Mouse (Mus musculus): ENCODE measurements around the gene Cald1. TPM values are rescaled to one million over a fixed set of nuclear protein-coding genes. Genes with fewer than 3 reads are reported as not detected.

Cald1 gene
- total RNA-seq (2022), result 10 to 100 TPM; 62.2 to 88.3 (median 71.2) TPM

DNA sequence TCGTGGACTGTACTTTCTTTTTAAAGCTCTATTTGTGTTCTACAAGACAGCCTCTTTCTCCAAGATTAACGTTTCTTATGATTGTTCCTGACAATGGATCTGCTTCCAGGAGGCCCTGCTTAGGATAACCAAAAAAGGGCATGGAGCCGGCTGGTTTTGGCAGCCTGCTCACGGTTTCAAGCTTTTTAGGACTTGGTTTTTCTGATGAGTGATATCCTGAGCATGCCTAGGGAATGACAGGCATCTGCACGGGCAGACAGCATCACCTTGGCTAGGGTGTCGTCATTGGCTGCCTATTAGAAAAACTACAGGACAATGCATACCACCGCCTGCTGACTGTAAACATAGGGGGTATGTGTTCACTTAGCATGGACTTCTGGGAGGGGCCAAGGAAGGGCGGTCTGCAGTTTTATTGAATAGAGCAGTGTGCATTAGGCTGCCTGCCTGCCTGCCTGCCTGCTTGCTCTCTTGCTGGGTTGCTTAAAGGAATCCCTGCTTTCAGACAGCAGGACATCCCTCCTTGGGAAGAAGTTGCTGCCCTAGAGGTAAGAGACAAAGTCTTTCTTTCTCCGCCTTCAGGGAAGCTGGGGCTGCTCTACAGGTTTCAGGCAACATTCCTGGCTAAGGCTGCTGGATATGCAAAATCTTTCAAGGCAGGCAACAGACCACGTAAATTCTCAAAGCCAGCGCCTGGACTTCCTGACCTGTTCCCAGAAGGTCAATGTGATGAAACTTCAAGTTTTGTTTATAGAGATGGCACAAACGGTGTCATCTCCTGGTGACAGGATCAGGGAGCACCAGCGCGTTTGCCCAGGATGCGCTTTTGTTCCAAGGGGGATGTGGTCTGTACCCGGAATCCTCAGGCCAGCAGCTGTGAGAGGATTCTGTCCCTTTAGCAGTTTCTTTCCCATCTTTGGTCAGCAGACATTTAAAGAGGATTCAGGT, at the start of gene Cald1:
Gene Cald1, plus strand, starts transcription at position 380 of the 945 bp plus-strand sequence.
- DNase-seq, result peak; percentile 14

DNA sequence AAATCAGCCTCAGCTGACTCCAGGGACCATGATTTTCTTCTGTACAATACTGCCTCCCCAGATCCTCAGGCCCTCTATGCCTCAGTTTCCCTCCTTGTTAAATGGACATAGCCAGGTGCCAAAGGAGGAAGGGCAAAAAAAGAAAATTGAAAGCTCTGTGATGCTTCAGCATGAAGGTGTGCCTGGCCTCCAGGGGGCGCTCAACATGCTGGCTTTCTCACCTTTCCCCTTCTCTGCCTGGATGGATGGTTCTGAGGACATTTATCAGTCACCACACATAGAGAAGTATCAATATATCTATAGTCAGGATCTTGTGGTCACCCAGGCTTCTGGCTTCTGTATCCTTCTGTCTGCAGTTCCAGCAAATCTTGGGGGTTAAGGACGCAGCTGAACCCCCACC, 49.3 kb upstream of the Cald1 start:
- DNase-seq, result peak; percentile 20

- DNase-seq, result no peak
These were observed 45.7 kb upstream of the Cald1 start for GRCm38 (mm10) chr6:34552489-34553157.

GRCm38 (mm10) chr6:34554291-34554997, 43.9 kb upstream of the Cald1 start:
- DNase-seq, result no peak

DNA sequence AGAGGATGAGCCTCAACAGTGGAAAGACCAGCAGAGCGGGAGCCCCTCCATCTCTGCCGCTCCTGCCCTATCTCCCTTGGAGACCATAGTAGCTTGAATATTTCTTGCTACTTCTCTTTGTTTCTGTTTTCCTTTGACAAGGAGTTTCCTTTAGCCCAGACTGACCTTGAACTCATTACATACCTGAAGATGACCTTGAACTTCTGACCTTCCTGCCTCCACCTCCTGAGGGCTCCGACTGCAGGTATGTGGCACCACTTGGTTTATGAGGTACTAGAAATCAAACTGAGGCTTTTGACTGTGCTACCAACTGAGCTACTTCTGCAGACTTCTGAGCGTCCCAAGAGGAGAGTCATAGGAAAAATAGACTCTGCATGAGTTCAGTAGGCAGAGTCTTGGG, 38.8 kb upstream of the Cald1 start:
- DNase-seq, result no peak

- DNase-seq, result peak; percentile 28
These were observed 33.0 kb upstream of the Cald1 start for GRCm38 (mm10) chr6:34565176-34565880.

GRCm38 (mm10) chr6:34567298-34567697, 31.0 kb upstream of the Cald1 start:
- no peak for DNase-seq

GRCm38 (mm10) chr6:34579504-34580068, 18.7 kb upstream of the Cald1 start:
- DNase-seq, result peak; percentile 17

- DNase-seq, result no peak
These were observed 14.9 kb upstream of the Cald1 start for GRCm38 (mm10) chr6:34583365-34583764.

- DNase-seq, result no peak
These were observed 10.2 kb upstream of the Cald1 start for GRCm38 (mm10) chr6:34588066-34588465.

DNA sequence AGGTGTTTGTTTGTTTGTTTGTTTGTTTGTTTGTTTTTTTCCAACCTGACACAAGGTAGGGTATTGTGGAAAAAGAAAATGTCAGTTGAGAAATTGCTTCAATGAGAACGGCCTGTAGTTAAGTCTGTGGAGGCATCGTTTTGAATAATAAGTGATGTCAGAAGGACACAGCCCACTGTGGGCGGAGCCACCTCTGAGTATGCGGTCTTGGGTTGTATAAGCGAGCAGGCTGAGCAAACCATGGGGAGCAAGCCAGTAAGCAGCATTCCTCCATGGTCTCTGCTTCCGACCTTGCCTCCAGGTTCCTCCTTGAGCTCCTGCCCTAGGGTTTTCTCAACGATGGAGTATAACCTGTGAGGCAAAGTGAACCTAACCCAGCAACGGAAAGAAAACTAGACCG, 7.6 kb upstream of the Cald1 start:
- no peak for DNase-seq

GRCm38 (mm10) chr6:34593353-34593752, 4.9 kb upstream of the Cald1 start:
- DNase-seq, result no peak

DNA sequence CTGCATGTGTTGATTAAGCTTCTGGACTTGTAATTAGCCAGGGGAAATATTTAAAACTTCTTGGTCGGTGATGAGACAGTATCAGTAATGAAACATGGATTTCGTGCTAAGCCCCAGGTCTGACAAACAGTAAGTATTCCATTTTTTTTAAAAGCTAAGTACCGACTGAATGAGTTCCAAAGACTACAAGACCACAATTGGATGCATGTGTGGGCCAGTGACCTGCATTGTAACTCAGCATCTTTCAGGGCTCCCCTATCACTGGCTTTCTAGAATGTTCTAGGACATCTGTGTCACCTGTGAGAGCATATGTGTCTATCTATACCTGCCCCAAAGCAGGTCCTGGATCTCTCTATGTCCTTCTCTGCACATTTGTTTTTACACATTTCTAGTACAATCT, 984 bp upstream of the Cald1 start:
- no peak for DNase-seq

DNA sequence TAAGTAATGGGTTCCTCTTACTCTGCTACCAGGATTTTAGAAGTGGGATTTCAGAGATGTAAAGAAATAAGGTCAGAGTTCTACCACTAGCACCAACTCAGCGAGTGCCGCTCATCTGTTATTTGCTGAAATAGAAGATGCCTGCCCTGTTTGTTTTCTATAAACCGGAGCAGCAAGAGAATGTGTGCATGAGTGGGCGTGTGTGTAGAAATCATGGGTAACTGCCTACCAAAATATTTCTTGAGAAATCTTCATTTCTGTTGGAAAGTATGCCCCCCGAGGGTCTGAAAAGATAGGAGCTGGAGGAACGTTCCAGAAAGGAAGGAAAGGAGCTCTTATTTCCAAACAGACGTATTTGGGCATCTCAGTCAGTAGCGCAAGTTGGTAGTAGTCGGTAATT, 871 bp downstream of the Cald1 start:
- no peak for DNase-seq

- no peak for DNase-seq
These were observed 1.4 kb downstream of the Cald1 start for GRCm38 (mm10) chr6:34599631-34600111.

DNA sequence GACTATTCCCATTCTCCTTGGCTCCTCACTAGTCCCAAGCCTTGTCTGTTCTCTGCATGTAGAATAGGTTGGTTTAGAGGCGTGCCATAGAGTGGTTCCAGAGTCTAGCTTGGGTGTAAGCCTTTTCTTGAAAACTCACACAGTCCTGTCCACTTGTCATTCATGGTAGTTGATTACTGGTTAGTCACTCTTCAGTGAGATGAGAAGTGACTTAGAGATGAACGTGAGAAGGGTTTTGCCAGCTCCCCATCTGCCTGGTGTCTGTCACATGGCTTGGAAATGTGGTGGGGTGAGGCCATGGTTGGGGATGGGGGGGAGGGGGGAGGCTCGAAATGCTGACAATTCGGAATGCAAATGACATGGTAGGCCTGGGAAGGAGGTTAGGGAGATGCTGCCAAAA, 2.5 kb downstream of the Cald1 start:
- DNase-seq, result no peak

- DNase-seq, result no peak
These were observed 3.8 kb downstream of the Cald1 start for GRCm38 (mm10) chr6:34602091-34602490.

- no peak for DNase-seq
These were observed 8.1 kb downstream of the Cald1 start for GRCm38 (mm10) chr6:34606407-34606806.

DNA sequence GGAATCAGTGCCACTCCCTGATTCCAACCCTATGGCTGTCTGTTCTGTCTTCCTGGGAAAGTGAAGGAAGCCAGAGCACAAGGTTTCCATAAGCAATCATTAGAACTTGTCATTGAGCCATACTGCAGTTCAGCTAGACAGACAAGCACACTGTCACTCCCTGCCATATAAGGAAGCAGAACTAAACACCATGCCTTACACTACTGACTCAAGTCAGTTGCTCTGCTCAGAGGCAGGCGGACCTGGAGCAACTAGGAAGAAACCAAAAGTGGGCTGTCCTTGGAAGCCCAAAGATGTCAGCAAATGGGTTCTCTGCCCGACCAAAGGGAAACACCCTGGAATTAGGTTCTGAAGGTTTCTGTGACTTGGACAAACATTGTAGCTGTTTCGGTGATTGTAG, 10.3 kb downstream of the Cald1 start:
- DNase-seq, result no peak

DNA sequence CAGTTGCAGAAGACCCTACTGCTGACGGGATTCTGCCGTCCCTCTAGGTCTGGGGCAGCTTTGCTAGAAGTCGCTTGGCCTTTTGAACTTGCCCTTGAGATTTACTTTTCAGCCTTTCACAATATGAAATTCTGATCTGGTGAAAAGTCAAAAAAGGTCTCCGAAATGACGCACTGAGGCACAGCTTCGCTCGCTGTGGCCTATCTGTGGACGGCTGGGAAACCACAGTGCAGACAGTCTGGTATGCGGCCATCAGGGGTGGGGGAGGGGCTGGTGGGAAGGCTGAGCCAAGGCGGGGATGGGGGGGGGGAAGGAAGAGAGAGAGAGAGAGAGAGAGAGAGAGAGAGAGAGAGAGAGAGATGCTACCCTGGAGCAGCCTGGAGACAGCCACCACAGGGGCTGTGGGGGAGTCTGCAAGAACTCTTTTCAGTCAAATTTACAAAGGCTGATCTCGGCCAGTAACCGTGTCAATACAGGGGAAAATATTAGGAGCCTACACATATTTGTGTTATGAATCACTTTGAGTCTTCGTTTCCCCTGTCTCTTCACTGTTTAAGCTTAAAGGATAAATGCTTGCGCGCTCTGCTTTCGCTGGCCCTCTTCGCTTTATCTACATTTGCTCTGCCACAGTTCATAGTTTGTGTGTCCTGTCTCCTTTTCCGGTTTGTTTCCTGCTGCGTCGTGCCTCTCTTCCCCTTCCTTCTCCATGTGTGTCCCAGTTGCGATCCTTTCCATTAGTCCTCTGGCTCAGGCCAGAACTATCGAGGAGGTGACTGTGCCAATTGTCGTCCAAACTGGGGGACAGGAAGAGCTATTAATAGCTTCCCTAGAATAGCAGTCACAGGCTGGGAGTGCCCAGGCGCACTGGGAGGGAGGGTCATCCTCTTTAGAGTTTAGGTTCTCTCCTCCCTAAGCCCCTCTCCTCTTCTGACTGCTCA, 11.9 kb downstream of the Cald1 start:
- DNase-seq, result peak; percentile 45

DNA sequence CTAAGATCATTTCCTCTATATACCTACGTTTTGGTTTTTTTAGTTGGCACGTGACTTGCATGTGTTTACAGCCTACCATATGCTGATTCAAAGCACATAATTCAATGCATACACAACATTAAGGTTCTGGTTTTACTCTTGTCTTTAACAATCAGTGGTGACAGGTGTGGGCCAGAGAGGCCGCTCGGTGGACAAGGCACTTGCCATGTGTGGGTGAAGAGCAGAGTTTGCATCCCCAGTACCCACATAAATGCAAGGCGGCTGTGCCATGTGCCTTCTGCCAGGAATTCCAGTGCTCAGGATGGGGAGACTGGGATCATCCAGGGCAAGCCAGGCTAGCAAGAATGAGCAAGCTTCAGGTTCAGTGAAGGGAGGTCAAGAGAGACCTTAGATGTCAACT, 14.8 kb downstream of the Cald1 start:
- DNase-seq, result no peak

Measured in adrenal gland, adult 8-10 months (tissue).